Mouse (Mus musculus) testis, adult 2 months (tissue): Measurements from ENCODE around the gene Rab34.

Source experiments
- CTCF ChIP-seq: fragments of 200-500 bp; IDR thresholded peaks from 2 replicates; pipeline ENCODE4 v1.5.1; 2012; ENCODE audit warnings: low read depth, mild to moderate bottlenecking, inconsistent platforms, low read length, moderate library complexity; ENCODE audit not compliant: control insufficient read depth, insufficient read depth, insufficient replicate concordance
- POLR2A ChIP-seq: fragments of 200-500 bp; IDR thresholded peaks from 2 replicates; pipeline ENCODE4 v1.6.1; 2012; ENCODE audit warnings: low read depth, mild to moderate bottlenecking, inconsistent platforms, low read length, moderate library complexity; ENCODE audit not compliant: control insufficient read depth

GRCm38 (mm10) chr11:78164924-78165760, 23.1 kb upstream of the Rab34 start, which contains the start of gene Traf4:
- TF ChIP-seq CTCF (peak; percentile 14; the same call in 1 of the 2 replicates), POLR2A (peak; percentile 49; the same call in 1 of the 2 replicates)
